Mouse (Mus musculus) layer of hippocampus, adult 2 months (tissue): ENCODE results near the gene Nos3. TPM values are rescaled to one million over a fixed set of nuclear protein-coding genes. Genes with fewer than 3 reads are reported as not detected.
"Not testable (repeated sequence)": the region's sequence is repeated elsewhere in the genome, so short reads cannot be mapped to it uniquely, and the experiment has no call there.

Source experiments
- DNase-seq, 2 experiments: peaks; one replicate each; pipeline ENCODE4 v3.0.0; 2022; ENCODE audit warnings: low spot score in 2 of 2
- H3K27ac ChIP-seq: fragments of 200-600 bp; 2 replicates; pipeline ENCODE4 v1.8.1; 2022
- H3K4me3 ChIP-seq: fragments of 200-600 bp; 2 replicates; pipeline ENCODE4 v1.8.1; 2022; ENCODE audit warnings: mild to moderate bottlenecking
- CTCF ChIP-seq: fragments of 200-600 bp; conservative IDR thresholded peaks from 2 replicates; pipeline ENCODE4 v1.8.1; 2022; ENCODE audit warnings: antibody characterized with exemption, mild to moderate bottlenecking, moderate library complexity
- total RNA-seq, 2 experiments: library from RNA; stranded (reverse); gene quantifications; 2 replicates each; pipeline ENCODE4 v1.2.3; 2021

Nos3 gene
- total RNA-seq, 2 experiments from 2014 or later = 6.6 to 7.8 TPM

DNA sequence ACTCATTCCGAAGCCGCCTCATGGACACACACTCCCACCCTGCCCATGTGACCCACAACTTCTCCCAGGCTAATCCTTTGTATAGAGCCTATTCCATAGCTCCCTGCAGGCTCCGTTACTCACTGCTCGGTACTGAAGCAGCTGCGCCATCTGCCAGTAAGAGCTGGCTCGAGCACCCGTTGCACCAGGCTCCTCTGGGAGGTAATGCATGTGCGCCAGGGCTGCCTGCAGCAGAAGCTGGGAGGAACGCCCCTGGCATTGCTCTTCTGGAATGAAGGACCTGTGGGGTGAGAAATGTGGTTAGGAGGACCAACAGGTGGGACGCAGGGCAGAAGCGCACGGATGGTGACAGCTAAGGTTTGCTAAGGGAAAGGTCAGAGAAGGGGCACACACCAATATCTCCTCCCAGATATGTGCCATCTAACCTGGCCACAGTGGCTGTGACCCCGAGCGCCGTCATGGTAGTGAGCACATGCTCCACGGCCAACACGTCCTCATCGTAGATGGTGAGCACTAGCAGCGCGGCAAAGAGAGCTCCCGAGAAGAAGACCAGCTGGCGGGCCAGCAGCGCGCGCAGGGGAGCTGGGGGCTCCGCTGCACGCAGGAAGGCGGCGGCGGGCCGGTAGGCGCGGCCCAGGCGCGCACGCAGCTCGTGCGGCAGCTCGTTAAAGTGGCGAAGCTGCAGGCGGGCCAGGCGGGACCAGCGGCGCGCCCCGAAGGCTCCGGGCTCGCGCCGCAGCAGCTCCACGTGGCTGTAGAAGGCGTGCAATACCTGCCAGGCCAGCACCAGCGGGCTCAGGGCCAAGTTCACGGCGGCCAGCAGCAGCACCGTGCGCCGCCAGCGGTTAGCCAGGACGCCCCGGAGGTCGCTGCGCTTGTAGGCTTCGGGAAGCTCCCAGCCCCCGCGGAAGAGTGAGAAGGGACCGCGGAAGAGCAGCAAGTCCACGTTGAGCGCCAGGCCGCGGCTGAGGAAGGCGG, 22.9 kb downstream of the Nos3 start:
- Histone ChIP-seq H3K27ac (peak overlapping the region; percentile 4; the same call in 1 of the 2 replicates), H3K4me3 (peak overlapping the region; percentile 55)
- DNase-seq = peak; percentile 56 to 57
- TF ChIP-seq CTCF = peak; percentile 54

DNA sequence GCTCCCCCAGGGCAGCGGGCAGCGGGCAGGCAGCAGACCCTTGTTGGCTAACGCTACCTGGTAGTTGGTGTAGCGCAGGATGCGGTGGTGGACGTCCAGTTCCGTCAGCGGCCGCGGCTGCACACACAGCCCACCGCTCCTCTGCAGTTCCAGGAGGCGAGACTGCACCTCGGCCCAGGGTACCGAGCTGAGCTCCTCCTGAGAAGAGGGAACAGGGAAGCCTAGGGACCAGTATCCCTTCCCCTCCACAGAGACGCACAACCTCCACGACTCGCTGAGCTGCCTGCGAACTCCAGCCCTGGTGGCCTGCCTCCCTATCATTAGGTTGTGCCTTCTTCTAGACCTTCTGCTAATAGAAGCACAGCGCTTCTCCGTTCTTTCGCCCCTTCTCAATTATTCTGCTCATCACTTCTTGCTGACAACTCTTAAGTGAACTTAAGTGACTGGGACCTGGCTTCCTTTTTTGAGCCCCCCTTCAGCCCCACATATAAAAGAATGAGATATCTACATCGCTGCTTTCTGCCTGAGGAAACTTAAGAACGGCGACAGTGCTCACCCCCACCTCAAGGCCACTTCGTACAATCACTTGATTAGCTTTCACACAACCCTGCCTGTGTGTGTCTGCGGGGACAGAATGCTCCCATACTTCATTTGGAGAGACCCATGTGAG, 23.8 kb downstream of the Nos3 start:
- peak overlapping the region; percentile 4; the same call in 1 of the 2 replicates for H3K27ac ChIP-seq
- H3K4me3 ChIP-seq = peak overlapping the region; percentile 55
- TF ChIP-seq CTCF = no peak
- no peak for DNase-seq

DNA sequence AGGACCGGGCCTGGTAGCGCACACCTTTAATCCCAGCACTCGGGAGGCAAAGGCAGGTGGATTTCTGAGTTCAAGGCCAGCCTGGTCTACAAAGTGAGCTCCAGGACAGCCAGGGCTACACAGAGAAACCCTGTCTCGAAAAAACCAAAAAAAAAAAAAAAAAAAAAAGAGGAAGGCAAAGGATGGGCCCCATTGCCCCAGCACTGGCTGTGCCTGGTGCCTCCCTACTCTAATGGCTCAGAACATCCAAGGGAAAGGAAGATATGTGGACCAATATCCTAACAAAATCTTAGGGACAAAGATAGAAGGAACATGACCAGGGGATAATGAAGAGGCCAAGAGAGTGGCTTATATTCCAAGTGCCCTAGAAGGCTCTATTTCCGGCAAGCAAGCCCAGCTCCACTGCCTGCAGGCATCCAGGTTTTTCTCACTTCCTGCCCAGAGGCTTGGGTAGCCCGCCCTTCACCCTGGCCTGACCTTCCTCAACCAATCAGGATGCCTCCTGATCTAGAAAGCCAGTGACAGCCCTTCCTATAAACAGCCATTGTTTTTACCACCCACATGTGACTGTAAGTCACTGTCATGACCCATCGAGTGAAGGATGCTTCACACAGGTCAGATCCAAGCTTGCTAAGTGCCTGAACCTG, 24.5 kb downstream of the Nos3 start:
- no peak for DNase-seq
- H3K4me3 ChIP-seq = no peak overlapping the region
- TF ChIP-seq CTCF = no peak
- H3K27ac ChIP-seq = no peak overlapping the region

DNA sequence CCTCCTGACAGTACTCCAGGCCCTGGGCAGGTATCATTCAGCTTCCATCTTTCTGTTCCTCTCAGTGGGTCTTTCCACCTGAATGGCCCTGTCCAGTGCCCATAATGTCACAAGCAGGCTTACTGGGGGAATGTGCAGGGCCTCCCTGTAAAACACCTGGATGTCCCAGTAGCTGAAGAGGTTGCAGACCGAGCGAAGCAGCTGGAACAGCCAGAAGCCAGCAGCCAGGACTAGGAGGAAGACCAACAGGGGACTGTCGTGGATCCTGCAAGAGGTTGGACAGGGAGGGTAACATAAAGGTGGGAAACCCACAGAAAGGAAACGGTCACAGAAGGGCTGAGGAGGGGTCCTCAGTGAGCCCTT, 25.0 kb downstream of the Nos3 start:
- H3K27ac ChIP-seq = no peak overlapping the region
- TF ChIP-seq CTCF = no peak
- DNase-seq = no peak
- no peak overlapping the region for H3K4me3 ChIP-seq

DNA sequence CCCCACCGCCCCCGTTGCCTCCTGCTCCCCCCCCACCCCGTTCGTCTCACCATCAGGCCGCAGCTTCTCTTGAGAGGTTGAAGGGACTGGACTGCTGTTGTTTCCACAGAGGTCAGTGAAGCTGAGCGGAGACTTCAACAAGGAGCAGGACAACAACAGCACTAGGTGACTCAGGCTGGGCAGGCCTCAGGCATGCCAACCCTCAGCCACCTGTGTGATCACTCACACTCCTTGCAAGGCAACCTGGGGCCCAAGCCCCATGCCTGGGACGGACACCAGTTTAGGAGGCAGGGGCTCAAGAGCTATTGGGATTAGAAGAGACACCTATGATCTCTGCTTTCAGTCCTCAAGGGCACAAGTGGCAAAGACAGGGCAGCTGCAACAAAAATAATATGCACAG, 27.3 kb downstream of the Nos3 start, which contains the start of gene Atg9b:
Gene Atg9b, minus strand, starts transcription at position 280 of the 400 bp plus-strand sequence.
- no peak within 1 kb of the TSS for H3K4me3 ChIP-seq
- no peak within 1 kb of the TSS for H3K27ac ChIP-seq
- no peak for DNase-seq
- TF ChIP-seq CTCF = no peak

DNA sequence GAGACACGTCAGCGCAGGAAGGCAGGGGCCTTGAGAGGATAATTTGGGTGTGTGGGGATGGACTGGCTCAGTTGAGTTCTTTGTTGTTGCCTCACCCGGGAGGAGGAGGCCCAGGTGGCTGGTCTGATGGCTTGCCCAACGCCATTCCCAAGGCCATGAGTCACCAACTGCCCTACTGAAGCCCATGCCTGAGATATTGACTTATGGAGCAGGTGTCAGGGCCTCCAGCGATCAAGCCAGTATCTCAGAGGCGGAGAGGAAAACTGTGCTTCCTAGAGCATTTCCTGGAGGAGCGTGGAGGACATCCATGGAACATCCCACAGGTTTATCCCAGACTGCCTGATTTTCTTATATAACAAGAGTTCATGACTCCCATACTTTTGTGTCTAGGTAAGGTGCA, 28.1 kb downstream of the Nos3 start:
- no peak overlapping the region for H3K4me3 ChIP-seq
- no peak overlapping the region for H3K27ac ChIP-seq
- DNase-seq = no peak
- TF ChIP-seq CTCF = no peak

DNA sequence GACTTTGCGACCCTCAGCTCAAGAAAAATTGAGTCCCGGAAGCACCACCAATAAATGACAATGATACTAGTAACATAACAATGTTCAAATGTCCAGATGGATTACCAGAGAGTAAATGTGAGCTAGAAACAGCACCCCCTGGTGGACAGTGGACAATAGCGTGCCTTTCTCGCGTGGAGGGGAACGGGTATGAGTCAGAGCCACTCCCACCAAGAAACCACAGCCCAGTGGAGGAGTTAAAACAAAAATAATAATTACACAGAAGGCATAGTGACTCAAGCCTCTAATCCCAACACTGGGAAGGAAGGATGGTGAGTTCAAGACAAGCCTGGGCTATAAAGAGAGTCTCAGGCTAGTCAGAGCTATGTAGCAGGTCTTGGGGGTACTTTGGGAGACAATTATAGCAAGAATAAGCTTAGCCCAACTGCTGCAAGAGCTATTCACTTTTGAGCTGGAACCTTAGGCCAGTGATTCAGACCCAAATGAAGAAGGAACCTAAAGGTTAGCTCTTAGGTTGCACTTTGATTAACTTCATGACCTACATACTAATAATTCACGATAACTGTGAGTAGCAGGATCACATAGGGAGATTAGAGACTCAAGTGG, 28.9 kb downstream of the Nos3 start, which contains the start of gene Abcb8:
Gene Abcb8, plus strand, starts transcription at position 272 of the 606 bp plus-strand sequence.
- peak; percentile 95 for TF ChIP-seq CTCF
- Histone ChIP-seq H3K27ac (peak within 1 kb of the TSS; percentile 99), H3K4me3 (peak within 1 kb of the TSS; percentile 88)
- DNase-seq = peak; percentile 87

DNA sequence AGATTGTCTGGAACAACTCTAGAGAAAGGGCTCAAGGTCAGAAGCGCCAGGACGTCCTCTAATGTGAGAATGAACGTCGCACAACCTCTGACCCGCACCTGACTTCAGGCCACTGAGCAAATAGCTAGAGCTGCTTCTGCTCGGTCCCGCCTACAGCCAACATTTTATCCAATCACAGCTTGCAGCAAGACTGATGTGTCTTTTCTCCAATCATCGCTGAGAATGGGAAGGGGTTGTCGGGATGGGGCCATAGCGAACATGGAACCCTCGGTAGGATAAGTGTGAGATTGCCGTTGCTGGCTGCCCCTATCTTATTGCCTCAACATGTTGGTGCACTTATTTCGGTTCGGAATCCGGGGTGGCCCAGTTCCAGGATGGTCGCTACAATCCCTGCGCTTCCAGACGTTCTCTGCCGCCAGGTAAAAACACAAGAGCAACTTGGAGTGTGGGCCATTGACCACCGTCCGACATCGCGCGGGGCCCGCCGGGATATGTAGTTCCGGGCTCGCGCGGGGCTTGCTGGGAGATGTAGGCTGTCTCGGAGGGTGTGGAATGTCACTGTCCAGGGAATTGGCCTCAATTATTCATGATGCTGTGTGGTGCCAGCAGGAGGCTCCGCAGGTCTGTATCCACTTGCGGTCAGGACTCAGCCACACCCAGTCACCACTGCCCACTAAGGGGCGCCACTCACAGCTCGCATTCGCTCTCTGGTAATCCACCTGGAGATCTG, 29.7 kb downstream of the Nos3 start:
- DNase-seq = peak; percentile 93 to 97
- TF ChIP-seq CTCF = peak; percentile 83
- peak overlapping the region; percentile 99 for H3K27ac ChIP-seq
- peak overlapping the region; percentile 88 for H3K4me3 ChIP-seq

DNA sequence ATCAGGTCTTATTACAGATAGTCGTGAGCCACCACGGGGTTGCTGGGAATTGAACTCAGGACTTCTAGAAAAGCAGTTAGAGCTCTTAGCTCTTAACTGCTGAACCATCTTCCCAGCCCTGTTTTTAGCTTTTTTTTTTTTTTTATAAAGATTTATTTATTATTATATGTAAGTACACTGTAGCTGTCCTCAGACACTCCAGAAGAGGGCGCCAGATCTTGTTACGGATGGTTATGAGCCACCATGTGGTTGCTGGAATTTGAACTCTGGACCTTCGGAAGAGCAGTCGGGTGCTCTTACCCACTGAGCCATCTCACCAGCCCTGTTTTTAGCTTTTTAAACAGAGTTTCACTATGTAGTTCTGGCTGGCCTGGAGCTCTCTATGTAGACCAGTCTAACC, 31.6 kb downstream of the Nos3 start:
- H3K4me3 ChIP-seq, DNase-seq, H3K27ac ChIP-seq: not testable (repeated sequence)
- TF ChIP-seq CTCF = peak; percentile 64

DNA sequence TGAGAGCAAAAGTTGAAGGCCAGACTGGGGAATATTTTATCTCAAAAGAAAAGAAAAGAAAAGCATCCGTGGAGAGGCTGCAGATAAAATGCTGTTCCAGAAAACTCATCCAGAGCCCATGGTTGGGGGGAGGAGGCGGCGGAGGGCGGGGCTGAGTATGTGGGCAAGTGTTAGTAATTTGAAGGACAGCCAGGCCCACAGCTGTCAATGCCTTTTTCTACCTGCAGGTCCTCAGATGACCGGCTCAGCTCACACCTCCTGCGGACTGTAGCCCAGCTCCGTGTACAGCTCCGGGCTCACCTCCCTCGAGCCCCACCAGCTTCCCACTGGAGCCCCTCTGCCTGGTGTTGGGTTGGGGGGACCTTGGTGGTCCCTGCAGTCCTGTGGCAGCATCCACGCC, 35.1 kb downstream of the Nos3 start:
- TF ChIP-seq CTCF = no peak
- Histone ChIP-seq H3K4me3 (no peak overlapping the region), H3K27ac (no peak overlapping the region)
- no peak for DNase-seq

DNA sequence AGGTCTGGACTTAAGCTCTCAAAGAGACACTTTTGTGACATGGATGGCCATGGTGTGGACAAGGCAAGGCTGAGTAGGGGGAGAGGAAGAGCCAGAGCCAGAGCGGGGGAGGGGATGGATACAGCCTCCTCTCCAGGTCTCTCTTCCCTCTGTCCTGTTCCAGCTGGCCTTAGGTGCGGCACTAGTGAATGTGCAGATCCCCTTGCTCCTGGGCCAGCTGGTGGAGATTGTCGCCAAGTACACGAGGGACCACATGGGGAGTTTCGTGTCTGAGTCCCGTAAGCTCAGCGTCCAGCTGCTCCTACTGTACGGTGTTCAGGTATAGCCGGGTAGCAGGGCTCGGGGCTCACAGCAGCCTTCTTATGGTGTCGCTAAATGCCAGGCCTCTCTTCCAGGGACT, 35.8 kb downstream of the Nos3 start:
- H3K4me3 ChIP-seq = no peak overlapping the region
- no peak overlapping the region for H3K27ac ChIP-seq
- no peak for DNase-seq
- TF ChIP-seq CTCF = no peak

DNA sequence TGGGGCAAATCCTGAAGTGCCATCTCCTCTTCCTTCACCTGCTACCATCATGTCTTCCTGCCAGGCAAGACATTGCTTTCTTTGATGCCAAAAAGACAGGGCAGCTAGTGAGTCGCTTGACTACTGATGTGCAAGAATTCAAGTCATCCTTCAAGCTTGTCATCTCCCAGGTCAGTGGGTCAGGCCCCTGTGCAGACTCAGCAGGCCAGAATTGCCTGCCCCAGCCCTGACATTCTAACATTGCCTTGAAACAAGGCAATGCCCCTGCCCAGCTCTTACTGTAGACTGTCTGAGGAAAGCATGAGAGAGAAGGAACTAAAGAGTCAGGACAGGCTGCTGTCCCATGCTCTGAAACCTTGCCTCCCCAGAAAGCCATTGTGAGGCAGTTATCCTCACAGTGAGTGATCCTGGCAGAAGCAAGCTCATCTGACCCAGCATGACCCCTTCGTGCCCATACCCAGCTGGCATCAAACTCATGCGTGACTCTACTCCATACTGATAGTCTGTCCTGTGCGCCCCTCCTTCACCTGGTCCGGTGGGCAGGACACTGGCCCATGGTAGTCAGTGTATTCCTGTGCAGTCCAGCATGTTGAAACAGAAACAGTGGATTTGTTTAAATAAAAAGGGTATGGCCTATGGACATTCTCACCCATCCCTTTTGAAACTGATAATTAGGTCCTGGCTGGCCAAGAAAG, 36.4 kb downstream of the Nos3 start:
- TF ChIP-seq CTCF = no peak
- Histone ChIP-seq H3K4me3 (no peak overlapping the region), H3K27ac (no peak overlapping the region)
- DNase-seq = no peak
